Mouse (Mus musculus) CH12.LX (cell line): Measurements from ENCODE around the gene Uvssa.

Source experiments
- CTCF ChIP-seq, 2 experiments: IDR thresholded peaks in 1 of 2; conservative IDR thresholded peaks in 1 of 2; 2 replicates each; pipeline ENCODE4 v1.5.1; 2011 to 2012; ENCODE audit warnings: low read depth in 2 of 2, low read length in 2 of 2, improper control_type of control experiment in 1 of 2, inconsistent platforms in 1 of 2, mild to moderate bottlenecking in 1 of 2, moderate library complexity in 1 of 2
- KAT2A ChIP-seq: IDR thresholded peaks from 2 replicates; pipeline ENCODE4 v1.6.1; 2012; ENCODE audit warnings: low read length, improper control_type of control experiment, inconsistent platforms; ENCODE audit not compliant: insufficient replicate concordance
- MYC ChIP-seq: IDR thresholded peaks from 2 replicates; pipeline ENCODE4 v1.6.1; 2011; ENCODE audit warnings: low read depth, mild to moderate bottlenecking, improper control_type of control experiment, low read length
- PAX5 ChIP-seq: IDR thresholded peaks from 2 replicates; pipeline ENCODE4 v1.6.1; 2012; ENCODE audit warnings: low read length, inconsistent platforms, mixed read lengths
- POLR2A ChIP-seq: IDR thresholded peaks from 2 replicates; pipeline ENCODE4 v1.6.1; 2011; ENCODE audit warnings: low read depth, mild to moderate bottlenecking, improper control_type of control experiment, low read length

DNA sequence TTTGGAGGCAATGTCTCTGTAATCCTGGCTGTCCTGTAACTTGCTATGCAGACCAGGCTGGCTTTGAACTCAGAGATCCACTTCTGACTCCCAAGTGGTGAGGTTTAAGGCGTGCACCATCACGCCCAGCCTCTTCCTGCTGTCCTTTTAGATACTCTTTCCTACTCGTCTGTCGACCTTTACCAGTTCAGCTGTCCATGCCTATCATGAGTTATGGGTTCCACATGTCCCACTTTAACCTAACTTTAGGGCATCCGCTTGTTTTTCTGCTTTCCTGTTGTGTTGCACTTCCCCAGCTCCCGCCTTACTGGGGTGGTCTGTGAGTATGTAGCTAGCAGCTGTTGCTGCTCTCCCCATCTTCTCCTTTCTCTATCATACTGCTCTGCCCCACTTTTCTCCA is 37.2 kb upstream of the Uvssa start:
- TF ChIP-seq POLR2A: no peak
- TF ChIP-seq PAX5: no peak
- TF ChIP-seq CTCF (conservative IDR thresholded peaks at IDR 0.05 in 1 of 2, IDR thresholded peaks at IDR 0.05 in 1 of 2; ENCODE audit: low read depth in 2 of 2, low read length in 2 of 2): no peak
- TF ChIP-seq MYC: no peak
- TF ChIP-seq KAT2A: no peak
